In genomic region chr13:76759832-76760490, GRCm38 (mm10) we compare ENCODE assay signal across 7 mouse cellular contexts.
A peak's percentile ranks its signal among the peaks of the same experiment; 100 is the strongest.
DNase-seq lines count a peak whose midpoint lies in the region; ATAC-seq and TF ChIP-seq lines count a peak whose summit lies in the region.

No protein-coding gene starts in this region.

- WGBS in liver, postnatal 0 days (ENCODE audit: insufficient replicate concordance) = 42% methylated on average over 6 of the region's 6 CpGs

- no peaks in the 10 kb centered on the region for H3K36me3 ChIP-seq in liver, postnatal 0 days (replicated peaks; ENCODE audit: insufficient read depth, low read length)

- peak; percentile 18 for DNase-seq in left cerebral cortex, adult 11 months (ENCODE audit: low spot score)
- no peak for DNase-seq in left cerebral cortex, adult 8-10 months (ENCODE audit: low spot score in 2 of 2)
- DNase-seq in R1 (ENCODE audit: low read depth, low spot score) = peak; percentile 48
- DNase-seq in embryo, embryonic 10 days (ENCODE audit: low spot score) = peak; percentile 83
- DNase-seq in hindlimb bud, embryonic 11.5 days (ENCODE audit: extremely low spot score, low read depth, low spot score) = peak; percentile 63
- DNase-seq in liver, postnatal 0 days = peak; percentile 28
- peak; percentile 71 for DNase-seq in retina, postnatal 1 day

- TF ChIP-seq CTCF in liver, postnatal 0 days (IDR thresholded peaks at IDR 0.05; ENCODE audit: low read depth) = peak; percentile 73

- no peak for TF ChIP-seq EP300 in liver, postnatal 0 days (IDR thresholded peaks at IDR 0.05; ENCODE audit: low read depth)

- no peak overlapping the region for H3K9ac ChIP-seq in liver, postnatal 0 days (replicated peaks)

- no peak overlapping the region for H3K4me2 ChIP-seq in liver, postnatal 0 days (ENCODE audit: low read depth, low read length)

- H3K27ac ChIP-seq in liver, postnatal 0 days (ENCODE audit: low read depth) = no peak overlapping the region

- H3K27me3 ChIP-seq in liver, postnatal 0 days (ENCODE audit: insufficient read depth, low read length) = no peaks in the 10 kb centered on the region

- no peak overlapping the region for H3K4me3 ChIP-seq in liver, postnatal 0 days (ENCODE audit: low read depth, low read length)

- no peak for ATAC-seq in liver, postnatal 0 days

- H3K9me3 ChIP-seq in liver, postnatal 0 days (ENCODE audit: low read length) = no peaks in the 10 kb centered on the region

- H3K4me1 ChIP-seq in liver, postnatal 0 days (ENCODE audit: insufficient read depth) = no peaks in the 10 kb centered on the region

Comparison
In these comparisons a context has a peak if more than half of its experiments do, and no peak if none do; other contexts are left out.
1. DNase-seq: peak in left cerebral cortex, adult 11 months (single experiment), R1 (single experiment), embryo, embryonic 10 days (single experiment), hindlimb bud, embryonic 11.5 days (single experiment), liver, postnatal 0 days (single experiment) and retina, postnatal 1 day (single experiment); none in left cerebral cortex, adult 8-10 months (0 of 2).